21 mouse cellular contexts compared by ENCODE assay signal in the genomic region with DNA sequence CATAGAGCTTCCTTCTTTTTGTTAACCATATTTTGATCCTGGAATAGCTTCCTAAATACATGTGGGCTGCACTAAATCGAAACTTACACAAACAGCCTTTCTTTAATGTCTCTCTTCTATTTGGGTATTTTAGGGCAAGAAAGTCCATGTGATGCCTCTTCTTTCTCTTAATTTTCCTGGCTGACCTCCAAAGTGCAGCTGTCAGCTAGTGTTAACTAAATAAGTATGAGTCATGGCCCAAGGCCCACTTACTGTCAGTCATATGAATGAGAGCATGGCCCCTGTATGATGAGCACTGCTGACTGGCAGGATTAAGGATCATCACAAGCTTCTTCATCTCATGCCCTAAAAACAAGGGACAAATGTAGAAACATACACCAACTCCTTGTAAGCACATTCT.
DNase-seq lines count a peak whose midpoint lies in the region; ATAC-seq and TF ChIP-seq lines count a peak whose summit lies in the region.
"Had no signal": no experiment of that assay in that cellular context is flagged by ENCODE, and none has a peak within 500 bp of the region (broad histone marks: within the 10 kb centered on the region; RNA-seq: fewer than 3 reads in every experiment).

No protein-coding gene starts in this region.

- no peak overlapping the region for H3K4me3 ChIP-seq in cerebellum, adult 2 months (replicated peaks; ENCODE audit: insufficient read depth, low read depth, low read length)
- no peak overlapping the region for H3K4me3 ChIP-seq in midbrain, embryonic 14.5 days (replicated peaks; ENCODE audit: low read depth, low read length)
- H3K4me3 ChIP-seq in midbrain, embryonic 16.5 days (ENCODE audit: low read depth, low read length): no peak overlapping the region
- H3K4me3 ChIP-seq: heart, adult 2 months; midbrain, embryonic 10.5 days; myocyte had no signal

- no peak overlapping the region for H3K4me2 ChIP-seq in midbrain, embryonic 14.5 days (ENCODE audit: low read length)
- no peak overlapping the region for H3K4me2 ChIP-seq in midbrain, embryonic 16.5 days (ENCODE audit: low read length)

- H3K27me3 ChIP-seq in cerebellum, adult 2 months (ENCODE audit: control insufficient read depth, insufficient read depth, low read length): no peaks in the 10 kb centered on the region
- H3K27me3 ChIP-seq in midbrain, embryonic 14.5 days (ENCODE audit: control insufficient read depth, insufficient read depth, low read length): no peaks in the 10 kb centered on the region
- H3K27me3 ChIP-seq in midbrain, embryonic 16.5 days (ENCODE audit: control insufficient read depth, insufficient read depth, low read depth, low read length): no peaks in the 10 kb centered on the region
- H3K27me3 ChIP-seq: CH12.LX had no signal

- no peaks in the 10 kb centered on the region for H3K36me3 ChIP-seq in midbrain, embryonic 14.5 days (ENCODE audit: control insufficient read depth, insufficient read depth, low read length)
- H3K36me3 ChIP-seq in midbrain, embryonic 16.5 days (ENCODE audit: control insufficient read depth, insufficient read depth, low read length): no peaks in the 10 kb centered on the region
- H3K36me3 ChIP-seq: midbrain, embryonic 10.5 days had no signal

- no peak overlapping the region for H3K27ac ChIP-seq in cerebellum, adult 2 months (ENCODE audit: insufficient read depth, low read length)
- H3K27ac ChIP-seq in midbrain, embryonic 14.5 days (replicated peaks; ENCODE audit: low read depth, low read length): no peak overlapping the region
- no peak overlapping the region for H3K27ac ChIP-seq in midbrain, embryonic 16.5 days (ENCODE audit: low read length)
- H3K27ac ChIP-seq: heart, adult 2 months; midbrain, embryonic 10.5 days had no signal

- TF ChIP-seq CTCF in cerebellum, adult 2 months (IDR thresholded peaks at IDR 0.05; ENCODE audit: borderline replicate concordance, insufficient read depth, low read depth, low read length): no peak

- WGBS in cerebellum, adult 2 months: 32% methylated on average over 1 of the region's 1 CpGs
- WGBS in midbrain, embryonic 14.5 days: 79% methylated on average over 1 of the region's 1 CpGs
- 73% methylated on average over 1 of the region's 1 CpGs for WGBS in midbrain, embryonic 16.5 days

- no peak for TF ChIP-seq POLR2A in cerebellum, adult 2 months (IDR thresholded peaks at IDR 0.05; ENCODE audit: borderline replicate concordance, insufficient read depth, low read length)

- H3K9ac ChIP-seq in midbrain, embryonic 14.5 days (replicated peaks; ENCODE audit: low read length): no peak overlapping the region
- H3K9ac ChIP-seq in midbrain, embryonic 16.5 days (ENCODE audit: low read depth, low read length): no peak overlapping the region
- H3K9ac ChIP-seq: liver, postnatal 0 days had no signal

- no peaks in the 10 kb centered on the region for H3K9me3 ChIP-seq in midbrain, embryonic 14.5 days (ENCODE audit: control insufficient read depth, low read length)
- no peaks in the 10 kb centered on the region for H3K9me3 ChIP-seq in midbrain, embryonic 16.5 days (replicated peaks; ENCODE audit: control insufficient read depth, low read length, poor library complexity, severe bottlenecking)
- H3K9me3 ChIP-seq: midbrain, embryonic 10.5 days had no signal

- H3K4me1 ChIP-seq in cerebellum, adult 2 months (ENCODE audit: control insufficient read depth, insufficient read depth, low read length): no peaks in the 10 kb centered on the region
- no peaks in the 10 kb centered on the region for H3K4me1 ChIP-seq in midbrain, embryonic 14.5 days (ENCODE audit: control insufficient read depth, insufficient read depth, low read length)
- H3K4me1 ChIP-seq in midbrain, embryonic 16.5 days (ENCODE audit: control insufficient read depth, insufficient read depth, low read length): no peaks in the 10 kb centered on the region
- H3K4me1 ChIP-seq: midbrain, embryonic 10.5 days had no signal

- peak; percentile 67 to 72 for DNase-seq in cerebellum, postnatal 10 days
- no peak for DNase-seq in cerebellum, adult 2 months
- DNase-seq in kidney, postnatal 10 days: peak; percentile 17
- DNase-seq in kidney, adult 9 months: no peak
- DNase-seq in midbrain, embryonic 14.5 days: peak; percentile 16
- DNase-seq in retina, postnatal 1 day: peak; percentile 91
- no peak for DNase-seq in thymus, postnatal 0 days (ENCODE audit: low spot score)
- DNase-seq: adrenal gland, postnatal 14 days; cerebellum, adult 9-10 months; gastrocnemius, postnatal 14 days; heart, adult 2 months; kidney, postnatal 25 days; liver; liver, postnatal 0 days; spleen, adult 18-20 months; thymus, adult 18-20 months had no signal

- no peak for ATAC-seq in midbrain, embryonic 14.5 days (ENCODE audit: low FRiP score, low TSS enrichment)
- no peak for ATAC-seq in midbrain, embryonic 16.5 days
- ATAC-seq: intestine, embryonic 16.5 days; liver, postnatal 0 days had no signal

Comparison
In these comparisons a context has a peak if more than half of its experiments do, and no peak if none do; other contexts are left out.
1. DNase-seq: peak in cerebellum, postnatal 10 days (2 of 2), kidney, postnatal 10 days (single experiment), midbrain, embryonic 14.5 days (single experiment) and retina, postnatal 1 day (single experiment); none in cerebellum, adult 2 months (0 of 2), kidney, adult 9 months (single experiment) and thymus, postnatal 0 days (single experiment).